Mouse (Mus musculus) intestine, postnatal 0 days (tissue): ENCODE results near the gene Soat2. TPM values are rescaled to one million over a fixed set of nuclear protein-coding genes. Genes with fewer than 3 reads are reported as not detected.

Experiments
- ATAC-seq: fragments of 200-750 bp; cut with Nextera tagmentation; 2 replicates; pipeline ENCODE4 v1.8.0; 2017; ENCODE audit warnings: mild to moderate bottlenecking, moderate TSS enrichment, moderate library complexity
- H3K27ac ChIP-seq: fragments of 300-500 bp; sonication (generic); 2 replicates; pipeline ENCODE4 v1.5.1; 2014; ENCODE audit warnings: mild to moderate bottlenecking, low read depth, low read length, moderate library complexity
- H3K27me3 ChIP-seq: fragments of 300-500 bp; sonication (generic); replicated peaks from 2 replicates; pipeline ENCODE4 v1.6.1; 2014; ENCODE audit warnings: low read length, mixed read lengths; ENCODE audit not compliant: control insufficient read depth, insufficient read depth
- H3K36me3 ChIP-seq: fragments of 300-500 bp; sonication (generic); 2 replicates; pipeline ENCODE4 v1.6.1; 2014; ENCODE audit warnings: mild to moderate bottlenecking, moderate library complexity; ENCODE audit not compliant: control insufficient read depth, insufficient read depth
- H3K4me1 ChIP-seq: fragments of 300-500 bp; sonication (generic); replicated peaks from 2 replicates; pipeline ENCODE4 v1.6.1; 2014; ENCODE audit warnings: antibody characterized with exemption, low read length, mixed read lengths; ENCODE audit not compliant: control insufficient read depth, insufficient read depth
- H3K4me2 ChIP-seq: fragments of 300-500 bp; sonication (generic); replicated peaks from 2 replicates; pipeline ENCODE4 v1.6.1; 2014; ENCODE audit warnings: low read depth, mild to moderate bottlenecking, moderate library complexity
- H3K4me3 ChIP-seq: fragments of 300-500 bp; sonication (generic); 2 replicates; pipeline ENCODE4 v1.5.1; 2014; ENCODE audit warnings: low read depth, low read length
- H3K9ac ChIP-seq: fragments of 300-500 bp; sonication (generic); 2 replicates; pipeline ENCODE4 v1.6.1; 2014; ENCODE audit warnings: mild to moderate bottlenecking, low read depth, low read length
- H3K9me3 ChIP-seq: fragments of 300-500 bp; sonication (generic); 2 replicates; pipeline ENCODE4 v1.6.1; 2016; ENCODE audit warnings: mixed run types; ENCODE audit not compliant: control insufficient read depth
- CTCF ChIP-seq: sonication (generic); IDR thresholded peaks from 2 replicates; pipeline ENCODE4 v1.5.1; 2016; ENCODE audit warnings: low read depth, mild to moderate bottlenecking, control low read depth, antibody characterized with exemption, moderate library complexity
- WGBS: fragments of 180-500 bp; shearing (Covaris S2); extraction: QIAGEN DNeasy Blood & Tissue Kit; methylation state at CpG from one replicate; pipeline ENCODE4 v1.1.7; 2014; 5-methylcytosine and 5-hydroxymethylcytosine counted together
- polyA plus RNA-seq: library from polyadenylated mRNA; unstranded; fragments of >200 nt; fragmentation: Nextera tagmentation; extraction: Ambion mirVana; gene quantifications from 2 replicates; pipeline ENCODE4 v1.2.1, GENCODE M21; 2015

Gene Soat2
- polyA plus RNA-seq, 1 experiment from 2014 or later: 52.7 TPM

DNA sequence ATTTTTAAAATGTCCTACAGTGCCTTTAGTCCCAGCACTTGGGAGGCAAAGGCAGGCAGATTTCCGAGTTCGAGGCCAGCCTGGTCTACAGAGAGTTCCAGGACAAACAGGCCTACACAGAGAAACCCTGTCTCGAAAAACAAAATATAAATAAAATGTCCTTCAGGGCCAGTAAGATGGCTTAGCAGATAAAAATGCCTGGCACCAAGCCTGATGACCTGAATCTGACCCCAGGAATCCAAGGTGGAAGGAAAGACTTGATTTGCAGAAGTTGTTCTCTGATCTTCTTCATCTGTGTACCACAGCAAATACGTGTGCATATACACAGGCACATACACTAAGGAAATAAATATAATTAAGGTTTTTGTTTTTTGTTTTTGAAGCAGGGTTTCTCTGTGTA is 45.0 kb downstream of the Soat2 start:
- no peak for TF ChIP-seq CTCF
- ATAC-seq: no peak
- no peak overlapping the region for H3K27ac ChIP-seq
- no peak overlapping the region for H3K4me2 ChIP-seq
- no peaks in the 10 kb centered on the region for H3K27me3 ChIP-seq
- H3K9me3 ChIP-seq: no peaks in the 10 kb centered on the region
- H3K36me3 ChIP-seq: no peaks in the 10 kb centered on the region
- no peak overlapping the region for H3K4me3 ChIP-seq
- no peaks in the 10 kb centered on the region for H3K4me1 ChIP-seq
- no peak overlapping the region for H3K9ac ChIP-seq
- WGBS: 60% methylated on average over 4 of the region's 4 CpGs

DNA sequence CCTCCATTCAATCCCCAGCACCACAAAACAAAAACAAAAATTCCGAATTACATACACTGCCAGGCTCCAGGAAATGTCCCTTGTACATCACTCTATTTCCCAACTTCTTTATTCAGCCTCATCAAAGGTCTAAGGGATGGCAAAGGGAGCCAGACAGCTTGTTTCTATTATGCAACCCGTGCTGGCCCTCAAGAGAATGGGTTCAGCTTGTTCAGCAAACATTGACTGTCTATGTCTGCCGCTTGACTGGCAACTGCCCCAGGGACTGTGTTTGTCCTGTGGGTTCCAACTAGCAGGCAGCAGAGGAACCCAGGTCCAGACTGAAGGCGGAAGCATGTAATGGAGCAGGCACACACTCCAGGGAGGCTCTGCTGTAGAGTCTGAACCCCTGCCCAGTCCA is 48.5 kb downstream of the Soat2 start:
- Histone ChIP-seq H3K4me2 (no peak overlapping the region), H3K27ac (no peak overlapping the region), H3K27me3 (no peaks in the 10 kb centered on the region), H3K9me3 (no peaks in the 10 kb centered on the region), H3K4me3 (no peak overlapping the region), H3K4me1 (peaks cover 6% of the 10 kb centered on the region; the same call in 1 of the 2 replicates), H3K9ac (no peak overlapping the region), H3K36me3 (no peaks in the 10 kb centered on the region)
- 69% methylated on average over 4 of the region's 4 CpGs for WGBS
- no peak for ATAC-seq
- TF ChIP-seq CTCF: no peak

DNA sequence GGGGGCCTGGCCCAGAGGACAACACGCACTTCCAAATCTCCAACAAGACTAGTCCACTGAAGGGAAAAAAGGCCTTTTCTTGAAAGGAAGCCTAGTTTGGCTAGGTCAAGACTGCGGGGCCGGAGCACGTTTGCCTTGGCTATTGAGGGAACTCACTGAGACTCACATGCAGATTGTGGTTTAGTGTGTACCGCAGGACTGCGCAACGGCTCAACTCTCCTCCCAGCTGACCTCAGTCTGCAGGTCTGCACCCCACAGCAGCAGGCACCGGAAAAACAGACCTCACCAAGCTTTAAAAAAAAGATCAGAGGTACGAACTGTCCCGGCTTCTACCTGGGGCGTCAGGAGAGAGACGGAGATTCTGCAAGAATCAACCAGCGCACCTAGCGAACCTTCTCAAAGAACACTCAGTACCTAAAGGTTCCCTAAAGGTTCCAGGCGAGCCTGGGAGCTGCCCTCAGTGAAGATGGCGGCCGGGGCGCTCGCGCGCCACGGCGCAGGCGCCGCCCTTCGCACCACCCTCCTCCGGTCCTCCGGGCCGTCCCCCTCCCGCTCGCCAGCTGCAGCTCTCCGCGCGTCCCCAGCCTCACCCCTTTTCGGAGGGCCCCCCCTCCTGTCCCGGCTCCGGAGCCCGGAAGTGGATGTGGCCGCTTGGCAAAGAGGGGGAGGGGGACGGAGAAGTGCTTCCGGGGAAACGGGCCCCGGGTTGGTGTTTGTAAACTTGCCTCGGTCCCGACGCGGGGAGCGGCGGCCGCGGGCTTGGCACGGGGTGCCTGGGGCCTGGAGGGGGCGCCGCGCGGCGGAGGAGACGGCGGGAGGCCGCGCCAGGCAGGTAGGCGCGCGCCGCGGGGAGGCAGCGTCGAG is 52.9 kb downstream of the Soat2 start, which contains the start of gene Zfp740:
TSS of gene Zfp740 (plus strand) at position 279 of the 864 bp plus-strand sequence.
- Histone ChIP-seq H3K36me3 (peaks cover 22% of the 10 kb centered on the region; the same call in 1 of the 2 replicates), H3K4me3 (peak within 1 kb of the TSS; percentile 86), H3K9me3 (no peaks in the 10 kb centered on the region), H3K4me2 (peak within 1 kb of the TSS; percentile 81), H3K9ac (peak within 1 kb of the TSS; percentile 99), H3K27ac (peak within 1 kb of the TSS; percentile 100), H3K27me3 (no peaks in the 10 kb centered on the region), H3K4me1 (peaks cover 10% of the 10 kb centered on the region)
- ATAC-seq: peak; percentile 97
- peak; percentile 31; the same call in 1 of the 2 replicates for TF ChIP-seq CTCF
- under 1% methylated on average over 52 of the region's 68 CpGs for WGBS

DNA sequence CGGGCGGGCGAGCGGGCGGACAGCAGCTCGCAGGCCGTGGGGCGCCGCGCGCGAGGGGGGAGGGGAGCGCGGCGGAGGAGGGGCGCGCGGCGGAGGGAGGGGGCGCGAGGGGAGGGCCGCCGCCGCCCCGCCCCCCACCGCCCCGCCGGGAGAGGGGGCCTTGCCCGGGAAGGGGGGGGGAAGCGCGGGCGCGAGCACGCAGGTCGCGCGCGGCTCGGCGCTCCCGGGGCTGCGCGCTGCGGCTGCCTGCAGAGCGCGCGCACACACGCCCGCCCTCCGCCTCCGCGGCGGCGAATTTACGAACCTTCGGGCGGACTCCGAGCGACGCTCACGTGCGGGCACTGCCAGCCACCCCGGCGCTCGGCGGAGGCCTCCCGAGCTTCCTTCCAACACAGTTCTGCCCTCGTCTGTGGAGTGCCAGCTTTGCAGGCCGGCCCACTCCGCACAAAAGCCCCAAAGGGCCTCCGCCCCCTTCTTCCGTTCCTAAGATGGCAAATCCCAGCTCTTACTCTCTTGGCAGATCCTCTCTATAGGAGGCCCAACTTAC is 53.6 kb downstream of the Soat2 start:
- WGBS: under 1% methylated on average over 20 of the region's 72 CpGs
- H3K4me3 ChIP-seq: peak overlapping the region; percentile 86
- TF ChIP-seq CTCF: peak; percentile 25; the same call in 1 of the 2 replicates
- peaks cover 10% of the 10 kb centered on the region for H3K4me1 ChIP-seq
- ATAC-seq: peak; percentile 64
- peak overlapping the region; percentile 81 for H3K4me2 ChIP-seq
- peak overlapping the region; percentile 99 for H3K9ac ChIP-seq
- peak overlapping the region; percentile 100 for H3K27ac ChIP-seq
- H3K36me3 ChIP-seq: peaks cover 29% of the 10 kb centered on the region
- no peaks in the 10 kb centered on the region for H3K9me3 ChIP-seq
- H3K27me3 ChIP-seq: no peaks in the 10 kb centered on the region

DNA sequence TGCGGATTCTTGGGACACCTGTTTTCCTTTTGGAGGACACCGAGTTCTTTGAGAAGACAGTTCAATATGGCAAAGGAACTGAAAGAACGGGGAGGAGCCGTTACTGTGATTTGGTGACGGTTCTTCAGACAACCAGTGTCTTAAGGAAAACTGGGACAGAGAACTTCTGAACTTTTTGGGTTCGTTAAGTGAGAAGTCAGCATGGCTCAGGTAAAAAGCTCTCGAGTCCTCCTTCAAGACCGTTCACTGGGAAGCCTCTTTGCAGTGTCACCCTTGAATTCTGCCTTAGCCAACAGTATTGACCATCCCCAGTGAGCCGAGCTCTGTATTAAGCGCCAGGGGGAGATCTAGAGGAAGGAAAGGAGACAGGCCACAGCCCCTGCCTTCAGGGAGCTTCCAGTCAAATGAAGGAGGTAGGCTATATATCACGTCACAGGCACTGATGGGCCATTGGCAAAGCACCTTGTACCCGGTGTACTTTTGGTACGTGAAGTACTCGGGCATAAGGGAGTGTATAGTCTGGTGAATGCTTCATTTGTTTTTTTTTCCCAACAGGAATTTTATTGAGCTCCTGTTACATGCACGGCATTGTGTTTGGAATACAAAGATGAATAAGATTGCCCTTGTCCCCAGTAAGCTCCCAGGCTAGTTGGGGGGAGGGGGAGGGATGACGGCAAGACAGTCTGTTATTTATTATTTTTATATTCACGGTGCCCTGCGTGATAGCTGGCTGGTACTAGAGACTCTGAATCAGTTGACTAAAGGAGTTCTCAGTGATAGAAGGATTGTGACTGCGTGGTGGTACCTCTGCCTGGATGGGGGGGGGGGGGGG is 54.6 kb downstream of the Soat2 start, which contains the start of gene Csad:
TSS of gene Csad (minus strand) at position 51 of the 832 bp plus-strand sequence.
- peak within 1 kb of the TSS; percentile 81 for H3K4me2 ChIP-seq
- H3K27me3 ChIP-seq: no peaks in the 10 kb centered on the region
- ATAC-seq: no peak
- WGBS: 43% methylated on average over 19 of the region's 19 CpGs
- H3K4me1 ChIP-seq: peaks cover 10% of the 10 kb centered on the region
- H3K9ac ChIP-seq: peak within 1 kb of the TSS; percentile 99
- H3K4me3 ChIP-seq: peak within 1 kb of the TSS; percentile 86
- TF ChIP-seq CTCF: 0 out of 2 replicates have a peak, but pooled peaks have one; percentile 22
- H3K36me3 ChIP-seq: peaks cover 35% of the 10 kb centered on the region
- no peaks in the 10 kb centered on the region for H3K9me3 ChIP-seq
- H3K27ac ChIP-seq: peak within 1 kb of the TSS; percentile 100

DNA sequence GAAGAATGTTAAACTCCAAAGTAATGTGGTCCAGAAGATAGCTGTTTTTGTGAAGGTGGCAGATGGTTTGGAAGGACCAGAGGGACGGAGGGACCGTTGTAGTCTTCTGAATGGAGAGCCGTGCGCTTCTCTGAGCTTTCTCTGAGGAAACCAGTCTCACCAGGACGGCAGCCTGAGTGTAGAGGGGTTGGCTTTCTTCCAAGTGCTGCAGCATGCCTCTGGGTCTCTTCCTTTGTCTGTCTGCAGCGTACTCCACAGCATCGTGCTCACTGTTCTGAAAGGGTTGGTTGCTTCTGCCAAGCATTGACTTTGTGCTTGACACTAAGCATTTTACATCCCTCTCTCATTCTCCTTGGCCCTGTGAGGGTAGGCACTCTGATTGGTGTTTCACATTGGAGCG is 55.5 kb downstream of the Soat2 start:
- H3K4me2 ChIP-seq: peak overlapping the region; percentile 81
- H3K36me3 ChIP-seq: peaks cover 43% of the 10 kb centered on the region
- H3K4me3 ChIP-seq: no peak overlapping the region
- no peak for ATAC-seq
- no peak for TF ChIP-seq CTCF
- no peaks in the 10 kb centered on the region for H3K27me3 ChIP-seq
- 45% methylated on average over 8 of the region's 8 CpGs for WGBS
- no peaks in the 10 kb centered on the region for H3K9me3 ChIP-seq
- H3K9ac ChIP-seq: no peak overlapping the region
- H3K4me1 ChIP-seq: peaks cover 10% of the 10 kb centered on the region
- H3K27ac ChIP-seq: no peak overlapping the region
